Mouse (Mus musculus) cerebellum, adult 11 months (tissue): Measurements from ENCODE around the gene 4931408C20Rik.

Source experiments
- DNase-seq: peaks from one replicate; pipeline ENCODE4 v3.0.0; 2022

Gene 4931408C20Rik

GRCm38 (mm10) chr1:26686842-26687760 is at the start of gene 4931408C20Rik:
4931408C20Rik (minus strand) TSS chr1:26687460.
- peak; percentile 2 for DNase-seq

GRCm38 (mm10) chr1:26687926-26688325 is 666 bp upstream of the 4931408C20Rik start:
- no peak for DNase-seq

GRCm38 (mm10) chr1:26685952-26686693 is 1.1 kb downstream of the 4931408C20Rik start:
- DNase-seq: no peak

GRCm38 (mm10) chr1:26685383-26685782 is 1.9 kb downstream of the 4931408C20Rik start:
- DNase-seq: no peak

- DNase-seq: no peak
Observed at GRCm38 (mm10) chr1:26649704-26650388, 37.4 kb downstream of the 4931408C20Rik start.

GRCm38 (mm10) chr1:26636051-26636450 is 51.2 kb downstream of the 4931408C20Rik start:
- DNase-seq: no peak
